Mouse (Mus musculus) small intestine, adult 2 months (tissue): ENCODE measurements around the gene Ccdc22.

ENCODE experiments used
- CTCF ChIP-seq: fragments of 200-500 bp; IDR thresholded peaks from 2 replicates; pipeline ENCODE4 v1.5.1; 2012; ENCODE audit warnings: low read depth, mild to moderate bottlenecking, control low read depth, inconsistent platforms, low read length, moderate library complexity, mixed read lengths; ENCODE audit not compliant: insufficient replicate concordance, insufficient read length; ENCODE audit errors: extremely low read depth
- POLR2A ChIP-seq: fragments of 200-500 bp; IDR thresholded peaks from 2 replicates; pipeline ENCODE4 v1.6.1; 2012; ENCODE audit warnings: low read depth, mild to moderate bottlenecking, control low read depth, inconsistent platforms, low read length, moderate library complexity

DNA sequence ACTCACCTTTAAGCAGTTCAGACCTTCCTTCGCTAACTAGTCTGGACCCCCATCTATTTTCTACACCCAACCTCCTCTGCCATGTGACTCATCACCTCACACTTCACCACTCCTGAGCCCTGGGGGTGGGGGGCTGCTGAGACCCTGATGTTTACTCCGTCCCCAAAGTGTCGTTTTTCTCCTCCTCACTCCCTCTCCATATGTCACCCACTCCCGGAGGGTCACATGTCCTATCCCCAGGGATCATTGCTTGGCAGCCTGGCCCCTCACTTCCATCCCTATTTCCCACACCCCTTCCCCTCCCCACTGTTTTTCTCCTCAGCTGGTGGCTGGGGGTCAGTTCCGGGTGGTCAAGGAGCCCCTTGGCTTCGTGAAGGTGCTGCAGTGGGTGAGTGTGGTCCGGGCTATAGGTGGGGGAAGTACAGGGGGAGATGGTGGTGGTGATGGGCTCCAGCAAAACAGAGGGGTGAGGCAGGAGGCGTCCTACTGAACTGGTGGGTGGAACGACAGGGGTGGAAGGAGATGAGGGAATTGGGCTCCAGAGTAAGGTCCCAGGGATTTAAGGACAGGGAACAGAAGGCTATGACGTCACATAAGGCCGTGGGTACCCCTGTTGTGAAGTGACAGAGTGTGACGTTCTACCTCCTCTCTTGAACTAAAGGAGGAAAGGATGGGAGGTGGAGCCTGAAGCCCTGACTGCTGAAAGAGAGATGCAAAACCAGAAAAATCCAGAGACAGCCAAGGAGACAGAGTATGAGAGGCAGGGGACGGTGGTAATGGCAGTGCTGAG, 34.4 kb upstream of the Ccdc22 start:
- TF ChIP-seq CTCF: no peak
- TF ChIP-seq POLR2A: no peak
